Mouse (Mus musculus): ENCODE measurements around the gene Efnb2. TPM values are rescaled to one million over a fixed set of nuclear protein-coding genes. Genes with fewer than 3 reads are reported as not detected.
A peak's percentile ranks its signal among the peaks of the same experiment; 100 is the strongest.

The Efnb2 gene
- polyA plus RNA-seq, 1 experiment from 2014 or later, result 33.8 TPM

DNA sequence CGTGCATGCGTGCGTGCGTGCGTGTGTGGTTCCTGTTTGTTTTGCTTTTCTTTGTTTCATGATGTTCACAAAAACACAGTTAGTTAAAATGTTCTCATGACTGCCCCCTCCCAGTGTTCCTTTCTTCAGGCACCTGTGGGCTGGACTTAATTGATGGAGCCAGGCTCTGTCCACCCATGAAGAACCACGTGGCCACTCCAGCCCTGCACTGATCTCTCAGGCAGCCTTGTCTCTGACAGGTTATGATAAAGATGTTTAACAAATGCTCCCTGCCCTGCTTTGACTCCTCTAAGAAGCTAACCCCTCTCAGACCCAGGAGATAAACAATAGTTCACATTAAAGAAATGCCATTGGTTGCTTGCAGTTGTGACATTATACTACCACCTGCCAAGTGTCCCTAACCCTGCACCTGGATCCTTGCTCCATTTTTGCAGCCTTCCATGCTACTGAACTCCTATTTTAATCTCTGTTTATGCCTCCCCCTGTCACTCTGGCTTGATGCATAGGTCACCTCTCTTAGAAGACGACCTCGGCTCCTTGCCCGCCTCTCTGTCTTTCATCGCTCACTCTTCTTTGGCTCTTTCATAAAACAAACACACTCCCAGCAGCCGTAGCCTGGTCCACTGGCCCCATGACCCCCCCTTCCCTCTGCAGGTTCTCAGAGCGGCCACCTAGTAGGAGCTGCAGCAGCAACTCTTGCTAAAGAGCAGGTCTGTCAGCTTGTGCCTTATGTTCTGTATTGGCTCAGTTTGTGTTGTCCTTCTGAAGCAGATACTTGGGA is 65.0 kb downstream of the Efnb2 start:
- peak; percentile 37 for DNase-seq (ENCODE audit: low spot score)
- H3K4me1 ChIP-seq (replicated peaks), result peaks cover 35% of the 10 kb centered on the region
- no peaks in the 10 kb centered on the region for H3K36me3 ChIP-seq
- H3K9me3 ChIP-seq, result 0 out of 2 replicates have a peak, but pooled peaks cover 2% of the 10 kb centered on the region
- peaks cover 65% of the 10 kb centered on the region for H3K27me3 ChIP-seq (ENCODE audit: insufficient read depth, poor library complexity, severe bottlenecking)
- 42% methylated on average over 12 of the region's 12 CpGs for WGBS
- no peak overlapping the region for H3K4me3 ChIP-seq
- H3K27ac ChIP-seq, result peak overlapping the region; percentile 2

DNA sequence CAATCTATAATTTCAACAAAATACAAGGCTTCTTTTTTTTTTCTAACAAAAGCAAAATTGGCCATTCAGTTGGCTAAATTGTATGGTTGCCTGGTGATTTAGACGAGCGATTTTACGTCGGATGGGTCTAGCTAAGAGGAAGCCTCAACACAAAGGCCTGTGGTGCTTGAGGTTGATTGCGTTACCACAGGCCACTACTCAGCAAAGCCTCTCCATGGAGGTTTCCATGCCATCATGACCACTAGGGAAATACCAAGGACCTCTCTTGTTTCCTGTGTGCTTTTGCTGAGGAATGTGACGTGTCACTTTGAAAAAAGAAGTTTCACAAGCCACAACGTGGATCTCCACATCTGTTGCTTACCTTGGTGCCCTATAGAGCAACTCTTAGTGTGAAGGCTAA is 67.2 kb downstream of the Efnb2 start:
- Histone ChIP-seq H3K4me3 (no peak overlapping the region), H3K4me1 (replicated peaks) (peaks cover 35% of the 10 kb centered on the region), H3K36me3 (no peaks in the 10 kb centered on the region), H3K27ac (no peak overlapping the region), H3K9me3 (peaks cover 4% of the 10 kb centered on the region; the same call in 1 of the 2 replicates), H3K27me3 (ENCODE audit: insufficient read depth, poor library complexity, severe bottlenecking) (peaks cover 53% of the 10 kb centered on the region)
- DNase-seq (ENCODE audit: low spot score), result no peak
- 90% methylated on average over 7 of the region's 7 CpGs for WGBS

DNA sequence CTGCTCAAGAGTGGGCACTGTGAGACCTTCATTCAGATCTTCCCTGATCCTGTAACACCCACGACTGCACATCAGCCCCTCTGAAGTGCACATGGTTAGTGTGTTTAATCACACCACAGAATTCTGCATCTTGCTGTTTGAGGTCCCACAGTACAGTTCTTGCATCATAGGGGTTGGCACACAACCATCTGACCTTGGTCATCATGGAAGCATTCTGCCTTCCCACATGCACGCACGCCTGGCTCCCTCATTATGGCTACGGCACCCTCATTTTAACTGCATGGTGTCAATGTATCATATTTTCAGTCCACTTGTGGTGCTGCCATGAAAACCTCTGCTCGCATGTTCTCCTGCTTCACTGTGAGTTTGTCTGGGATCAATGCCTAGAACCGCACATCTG is 67.7 kb downstream of the Efnb2 start:
- H3K27me3 ChIP-seq (ENCODE audit: insufficient read depth, poor library complexity, severe bottlenecking), result peaks cover 50% of the 10 kb centered on the region

DNA sequence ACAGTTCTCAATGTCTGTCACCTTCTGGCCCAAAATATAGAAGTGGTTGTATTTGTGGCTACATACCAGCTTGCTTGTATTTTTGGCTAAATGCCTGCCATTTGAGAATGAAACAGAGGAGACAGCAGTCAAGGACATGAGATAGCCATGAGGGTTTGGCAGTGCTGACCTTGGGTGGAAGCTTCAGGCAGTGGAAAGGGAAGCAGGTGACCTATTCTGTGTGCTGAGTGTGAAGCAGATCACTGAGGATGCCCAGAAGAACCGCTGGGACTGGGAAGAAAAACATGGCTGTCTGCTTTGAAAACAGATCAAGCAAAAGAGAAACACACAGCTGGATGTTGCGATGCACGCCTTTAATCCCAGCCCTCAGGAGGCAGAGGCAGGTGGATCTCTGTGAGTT is 68.7 kb downstream of the Efnb2 start:
- Histone ChIP-seq H3K4me3 (no peak overlapping the region), H3K36me3 (no peaks in the 10 kb centered on the region), H3K9me3 (peaks cover 4% of the 10 kb centered on the region; the same call in 1 of the 2 replicates), H3K27me3 (ENCODE audit: insufficient read depth, poor library complexity, severe bottlenecking) (peaks cover 44% of the 10 kb centered on the region; the same call in 1 of the 2 replicates), H3K4me1 (replicated peaks) (peaks cover 20% of the 10 kb centered on the region), H3K27ac (no peak overlapping the region)
- no peak for DNase-seq (ENCODE audit: low spot score)
- 91% methylated on average over 3 of the region's 3 CpGs for WGBS

More for the DNA sequence above, 67.7 kb downstream of the Efnb2 start:
- 94% methylated on average over 6 of the region's 6 CpGs for WGBS
- no peak overlapping the region for H3K4me3 ChIP-seq
- peaks cover 4% of the 10 kb centered on the region; the same call in 1 of the 2 replicates for H3K9me3 ChIP-seq
- no peak overlapping the region for H3K27ac ChIP-seq
- DNase-seq (ENCODE audit: low spot score), result no peak
- peaks cover 31% of the 10 kb centered on the region for H3K4me1 ChIP-seq (replicated peaks)
- H3K36me3 ChIP-seq, result no peaks in the 10 kb centered on the region

DNA sequence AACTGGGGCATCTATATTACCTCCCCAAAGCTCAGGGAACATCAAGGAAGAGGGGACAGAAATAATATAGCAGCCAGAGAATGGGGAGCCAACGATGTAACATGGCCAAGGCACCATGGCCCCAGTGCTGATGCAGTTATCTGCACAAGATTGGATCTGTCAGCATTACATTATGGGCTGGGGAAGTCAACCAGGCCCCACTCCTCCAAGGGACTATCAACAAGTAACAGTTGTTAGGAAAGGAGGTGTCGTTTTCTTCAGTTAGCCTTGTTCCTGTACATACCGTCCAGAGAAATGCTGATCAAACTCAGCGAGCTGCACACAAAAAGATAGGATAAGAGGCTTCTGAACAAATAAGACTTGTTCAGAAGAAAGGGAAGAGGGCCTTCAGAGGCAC is 77.1 kb downstream of the Efnb2 start:
- Histone ChIP-seq H3K4me3 (no peak overlapping the region), H3K36me3 (no peaks in the 10 kb centered on the region), H3K9me3 (peaks cover 6% of the 10 kb centered on the region; the same call in 1 of the 2 replicates), H3K4me1 (replicated peaks) (no peaks in the 10 kb centered on the region), H3K27ac (no peak overlapping the region), H3K27me3 (ENCODE audit: insufficient read depth, poor library complexity, severe bottlenecking) (peaks cover 51% of the 10 kb centered on the region)
- DNase-seq (ENCODE audit: low spot score), result no peak
- 88% methylated on average over 4 of the region's 4 CpGs for WGBS

DNA sequence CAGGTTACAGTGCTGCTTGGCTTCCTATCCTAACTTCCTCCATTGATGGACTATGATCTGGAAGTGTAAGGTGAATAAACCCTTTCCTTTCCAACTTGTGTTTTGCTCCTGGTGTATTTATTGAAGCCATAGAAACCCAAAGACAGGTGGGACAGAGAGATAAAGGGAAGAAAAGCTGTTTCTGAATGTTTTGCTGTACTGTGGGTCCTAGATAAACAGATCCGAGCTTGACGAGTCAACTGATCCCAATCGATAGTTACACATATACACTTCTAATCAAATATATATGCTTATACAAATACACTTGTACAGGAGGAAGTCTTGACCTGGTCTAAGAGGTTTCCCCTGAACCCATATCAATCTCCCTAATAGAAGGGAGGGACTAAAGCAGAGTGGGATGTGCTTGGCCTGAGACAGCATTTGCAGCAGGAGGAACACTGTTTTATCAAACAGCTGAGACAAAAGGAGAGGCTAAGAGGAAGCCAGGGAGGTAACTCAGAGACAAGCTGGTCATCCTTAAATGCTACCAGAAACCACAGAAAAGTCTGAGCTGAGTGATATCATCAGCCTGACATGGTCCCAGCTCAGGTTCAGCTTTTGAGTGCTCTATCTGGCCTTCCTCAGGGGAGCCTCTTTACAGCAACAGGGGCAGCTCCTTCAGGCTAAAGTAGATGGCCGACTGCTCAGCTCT is 77.6 kb downstream of the Efnb2 start:
- Histone ChIP-seq H3K36me3 (no peaks in the 10 kb centered on the region), H3K4me3 (no peak overlapping the region), H3K27ac (no peak overlapping the region), H3K9me3 (peaks cover 6% of the 10 kb centered on the region; the same call in 1 of the 2 replicates), H3K27me3 (ENCODE audit: insufficient read depth, poor library complexity, severe bottlenecking) (peaks cover 51% of the 10 kb centered on the region), H3K4me1 (replicated peaks) (peaks cover 2% of the 10 kb centered on the region; the same call in 1 of the 2 replicates)
- no peak for DNase-seq (ENCODE audit: low spot score)
- 89% methylated on average over 4 of the region's 4 CpGs for WGBS

DNA sequence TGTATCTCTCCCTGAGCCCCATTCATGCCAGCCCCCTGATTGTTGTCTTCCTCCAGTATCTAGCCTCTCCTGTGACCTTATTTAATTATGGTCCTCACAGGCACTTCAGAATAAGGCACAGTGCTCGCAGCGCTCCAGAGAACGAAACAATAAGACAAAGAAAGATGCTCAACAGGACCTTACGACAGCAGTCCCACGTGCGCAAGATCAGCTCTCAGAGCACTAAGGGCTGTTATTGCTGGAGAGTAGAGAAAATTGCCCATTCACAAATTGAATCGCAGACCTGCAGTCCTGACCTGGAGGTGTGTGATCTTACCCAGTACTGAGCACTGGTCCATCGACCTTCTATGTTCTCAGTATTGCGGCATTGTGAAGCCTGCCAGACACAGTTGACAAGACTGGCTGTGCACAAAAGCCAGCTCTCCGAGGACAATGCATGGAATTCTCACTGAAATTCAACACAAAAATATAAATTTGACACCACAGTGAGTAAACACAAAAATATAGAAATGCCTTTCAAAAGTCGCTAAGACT is 83.2 kb downstream of the Efnb2 start:
- WGBS, result 34% methylated on average over 11 of the region's 11 CpGs
- H3K27ac ChIP-seq, result peak overlapping the region; percentile 73
- H3K36me3 ChIP-seq, result no peaks in the 10 kb centered on the region
- peaks cover 39% of the 10 kb centered on the region for H3K27me3 ChIP-seq (ENCODE audit: insufficient read depth, poor library complexity, severe bottlenecking)
- H3K9me3 ChIP-seq, result peaks cover 6% of the 10 kb centered on the region; the same call in 1 of the 2 replicates
- no peak for DNase-seq (ENCODE audit: low spot score)
- no peak overlapping the region for H3K4me3 ChIP-seq
- H3K4me1 ChIP-seq (replicated peaks), result peaks cover 58% of the 10 kb centered on the region

DNA sequence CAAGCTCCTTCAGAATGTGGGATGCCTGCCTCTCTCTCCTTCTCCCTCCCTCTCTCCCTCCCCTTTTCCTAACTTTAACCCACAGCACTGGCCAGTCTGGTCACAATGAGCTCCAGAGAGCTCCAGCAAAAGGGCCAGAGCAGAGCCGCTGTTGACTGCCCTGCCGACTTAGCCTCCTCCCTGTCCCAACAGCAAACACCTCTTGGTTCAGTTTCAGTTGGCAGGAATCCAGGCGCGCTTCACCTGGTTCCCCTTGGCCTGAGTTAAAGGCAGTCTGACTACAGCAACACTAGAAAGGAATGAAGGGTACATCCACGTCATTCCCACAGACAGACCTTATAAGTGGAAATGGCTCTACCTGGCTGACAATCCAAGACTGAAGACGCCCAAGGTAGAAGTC is 84.2 kb downstream of the Efnb2 start:
- H3K27ac ChIP-seq, result peak overlapping the region; percentile 73
- peaks cover 36% of the 10 kb centered on the region for H3K27me3 ChIP-seq (ENCODE audit: insufficient read depth, poor library complexity, severe bottlenecking)
- peaks cover 6% of the 10 kb centered on the region; the same call in 1 of the 2 replicates for H3K9me3 ChIP-seq
- H3K4me1 ChIP-seq (replicated peaks), result peaks cover 66% of the 10 kb centered on the region
- no peak for DNase-seq (ENCODE audit: low spot score)
- no peak overlapping the region for H3K4me3 ChIP-seq
- 90% methylated on average over 6 of the region's 6 CpGs for WGBS
- H3K36me3 ChIP-seq, result no peaks in the 10 kb centered on the region

DNA sequence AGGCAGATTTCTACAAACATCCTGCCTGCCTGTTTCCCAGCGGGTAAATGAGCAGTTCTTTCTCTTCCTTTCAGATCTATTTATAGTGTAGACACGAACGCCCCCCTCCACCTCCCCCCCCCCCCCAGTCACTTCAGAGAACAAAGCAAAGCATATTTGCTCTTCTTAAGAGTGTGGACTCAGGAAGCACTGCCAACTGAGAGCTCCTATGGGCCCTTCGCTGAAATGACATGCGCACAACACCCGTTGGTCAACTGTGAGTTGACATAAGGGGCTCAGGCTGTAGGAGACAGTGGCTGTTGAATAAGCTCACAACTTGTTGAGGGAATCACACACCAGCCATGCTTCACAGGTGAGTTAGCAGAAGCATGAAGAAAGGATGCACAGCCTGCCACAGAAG is 84.8 kb downstream of the Efnb2 start:
- Histone ChIP-seq H3K36me3 (no peaks in the 10 kb centered on the region), H3K27me3 (ENCODE audit: insufficient read depth, poor library complexity, severe bottlenecking) (peaks cover 36% of the 10 kb centered on the region), H3K27ac (peak overlapping the region; percentile 73), H3K9me3 (peaks cover 6% of the 10 kb centered on the region; the same call in 1 of the 2 replicates), H3K4me3 (no peak overlapping the region), H3K4me1 (replicated peaks) (peaks cover 66% of the 10 kb centered on the region)
- WGBS, result 49% methylated on average over 6 of the region's 6 CpGs
- no peak for DNase-seq (ENCODE audit: low spot score)

DNA sequence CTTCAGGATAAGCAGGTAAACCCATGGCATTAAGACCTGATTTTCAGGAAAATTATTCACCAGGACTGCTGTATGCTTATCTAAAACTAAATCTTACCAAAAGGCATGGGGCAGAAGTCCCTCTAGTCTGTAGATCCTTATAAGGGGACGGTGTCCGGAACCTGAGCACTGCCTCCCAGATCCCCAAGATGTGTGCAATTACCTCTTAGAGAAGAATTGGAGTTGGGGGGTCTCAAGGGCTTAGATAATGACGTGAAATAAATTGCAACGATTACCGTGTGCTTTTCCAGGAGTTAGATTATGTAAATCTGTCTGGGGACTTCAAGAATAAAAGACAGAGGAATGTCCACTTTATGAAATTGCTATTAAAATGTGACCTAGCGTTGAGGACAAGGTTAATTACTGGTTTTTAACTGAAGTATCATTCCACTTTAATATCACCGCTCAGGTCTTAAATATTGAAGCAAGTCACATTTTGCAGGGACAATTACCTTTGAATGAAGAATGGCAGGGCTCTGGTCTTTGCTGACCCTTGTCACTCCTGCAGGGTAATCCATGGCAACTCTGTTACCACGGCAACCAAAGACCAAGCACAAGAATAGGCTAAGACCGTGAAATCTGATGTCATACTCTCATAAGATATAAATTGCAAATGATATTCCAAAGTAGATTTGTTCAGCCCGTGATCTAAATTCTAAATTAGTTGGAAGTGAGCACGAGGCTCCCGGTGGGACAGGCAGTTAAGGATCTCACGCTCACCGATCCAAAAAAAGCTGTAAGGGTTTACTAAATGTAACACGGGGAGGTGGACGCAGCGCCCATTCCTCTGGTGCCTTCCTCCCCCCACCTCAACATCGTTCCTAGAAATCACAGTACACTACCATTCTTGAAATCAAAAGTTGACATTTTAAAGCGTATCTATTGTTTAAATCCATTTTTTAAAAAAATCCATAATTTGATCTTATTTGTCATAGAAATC is 86.2 kb downstream of the Efnb2 start:
- Histone ChIP-seq H3K36me3 (no peaks in the 10 kb centered on the region), H3K27me3 (ENCODE audit: insufficient read depth, poor library complexity, severe bottlenecking) (peaks cover 33% of the 10 kb centered on the region), H3K4me1 (replicated peaks) (peaks cover 66% of the 10 kb centered on the region), H3K9me3 (peaks cover 4% of the 10 kb centered on the region; the same call in 1 of the 2 replicates), H3K4me3 (0 out of 2 replicates have a peak overlapping the region, but pooled peaks have one; percentile 9), H3K27ac (peak overlapping the region; percentile 73)
- WGBS, result 31% methylated on average over 19 of the region's 19 CpGs
- peak; percentile 82 for DNase-seq (ENCODE audit: low spot score)

DNA sequence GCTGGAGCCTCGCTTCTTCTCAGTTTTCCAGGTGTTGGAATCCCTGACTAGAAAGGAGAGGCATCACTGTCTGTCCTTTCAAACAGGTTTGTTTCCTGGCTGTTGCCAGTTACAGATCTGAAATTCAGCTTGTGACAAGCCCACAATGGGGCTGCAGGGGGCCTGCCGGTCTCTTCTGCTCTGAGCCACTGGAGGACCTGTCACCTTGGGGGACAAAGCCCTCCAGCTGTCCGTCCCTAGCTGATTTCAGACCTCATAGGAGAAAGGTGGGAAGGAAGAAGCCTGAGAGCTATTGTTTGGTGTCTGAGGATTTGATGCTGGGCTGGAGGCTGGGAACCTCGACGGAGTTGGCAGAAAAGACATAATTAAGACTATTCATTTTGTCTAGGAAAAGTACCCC is 88.8 kb downstream of the Efnb2 start:
- Histone ChIP-seq H3K4me3 (no peak overlapping the region), H3K9me3 (no peaks in the 10 kb centered on the region; the same call in 1 of the 2 replicates), H3K27me3 (ENCODE audit: insufficient read depth, poor library complexity, severe bottlenecking) (peaks cover 34% of the 10 kb centered on the region), H3K27ac (peak overlapping the region; percentile 62), H3K36me3 (no peaks in the 10 kb centered on the region), H3K4me1 (replicated peaks) (peaks cover 53% of the 10 kb centered on the region)
- DNase-seq (ENCODE audit: low spot score), result peak; percentile 35
- WGBS, result 10% methylated on average over 5 of the region's 5 CpGs
